Mouse (Mus musculus) heart, postnatal 0 days (tissue): ENCODE results near the gene Zfand3.

Source experiments
- CTCF ChIP-seq: IDR thresholded peaks from 2 replicates; pipeline ENCODE4 v1.5.1; 2016; ENCODE audit warnings: antibody characterized with exemption, control low read depth, low read depth
- EP300 ChIP-seq: IDR thresholded peaks from 2 replicates; pipeline ENCODE4 v1.6.1; 2016; ENCODE audit warnings: antibody characterized with exemption, low read depth

- no peak for TF ChIP-seq CTCF
- TF ChIP-seq EP300 = no peak
These were observed 183.8 kb downstream of the Zfand3 start for GRCm38 (mm10) chr17:30188031-30188981.
